Mouse (Mus musculus) kidney, adult 11 months (tissue): ENCODE results near the gene Afdn.
"Not testable (repeated sequence)": the region's sequence is repeated elsewhere in the genome, so short reads cannot be mapped to it uniquely, and the experiment has no call there.

Source experiments
- DNase-seq: peaks from one replicate; pipeline ENCODE4 v3.0.0; 2022

Afdn gene

DNA sequence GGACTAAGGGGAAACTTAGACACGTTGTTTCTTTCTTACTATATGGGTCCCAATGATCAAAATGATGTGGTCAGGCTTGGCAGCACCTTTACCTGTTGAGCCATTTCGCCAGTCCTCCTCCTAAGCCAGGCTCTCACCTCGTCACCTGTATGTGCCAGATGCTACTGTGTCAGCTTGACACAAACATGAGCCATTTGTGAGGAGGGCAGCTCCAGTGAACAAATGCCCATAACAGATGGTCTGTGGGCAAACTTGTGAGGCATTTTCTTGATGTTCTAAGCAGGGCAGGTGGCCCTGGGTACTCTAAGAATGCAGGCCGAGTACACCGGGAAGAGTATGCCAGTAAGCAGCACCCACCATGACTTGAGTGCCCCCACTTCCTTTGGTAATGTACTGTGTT lies 21.6 kb downstream of the Afdn start:
- DNase-seq = no peak

DNA sequence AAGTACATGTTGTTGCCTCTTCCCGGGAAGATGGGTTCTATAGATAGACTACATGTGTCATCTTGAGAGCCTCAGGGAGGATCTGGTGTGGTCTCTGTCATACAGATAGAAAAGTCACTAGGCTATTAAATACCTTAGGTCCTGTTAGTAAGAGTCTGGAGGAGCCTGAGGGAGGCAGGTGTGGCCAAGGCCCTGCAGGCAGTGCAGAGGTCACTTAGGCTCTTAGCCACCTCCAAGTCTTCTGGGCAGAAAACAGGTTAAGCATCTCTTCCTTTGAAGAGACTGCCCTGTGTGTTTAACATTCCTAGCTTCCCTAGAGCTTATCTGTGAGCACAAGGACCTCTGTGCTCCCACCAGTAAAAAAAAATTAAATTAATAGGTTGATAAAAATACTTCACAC lies 23.1 kb downstream of the Afdn start:
- DNase-seq = no peak

DNA sequence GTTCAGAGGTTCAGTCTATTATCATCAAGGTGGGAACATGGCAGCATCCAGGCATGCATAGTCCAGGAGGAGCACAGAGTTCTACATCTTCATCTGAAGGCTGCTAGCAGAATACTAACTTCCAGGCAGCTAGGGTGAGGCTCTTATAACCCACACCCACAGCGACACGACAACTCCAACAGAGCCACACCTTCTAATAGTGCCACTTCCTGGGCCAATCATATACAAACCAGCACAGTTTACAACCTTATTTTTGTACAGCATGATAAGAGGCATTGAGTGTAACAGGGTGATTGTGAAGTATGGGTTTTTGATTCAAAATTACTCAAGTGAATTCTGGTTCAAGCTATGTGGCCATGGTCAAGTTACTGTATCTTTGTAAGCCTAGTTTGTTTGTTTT lies 29.7 kb downstream of the Afdn start:
- DNase-seq = not testable (repeated sequence)

DNA sequence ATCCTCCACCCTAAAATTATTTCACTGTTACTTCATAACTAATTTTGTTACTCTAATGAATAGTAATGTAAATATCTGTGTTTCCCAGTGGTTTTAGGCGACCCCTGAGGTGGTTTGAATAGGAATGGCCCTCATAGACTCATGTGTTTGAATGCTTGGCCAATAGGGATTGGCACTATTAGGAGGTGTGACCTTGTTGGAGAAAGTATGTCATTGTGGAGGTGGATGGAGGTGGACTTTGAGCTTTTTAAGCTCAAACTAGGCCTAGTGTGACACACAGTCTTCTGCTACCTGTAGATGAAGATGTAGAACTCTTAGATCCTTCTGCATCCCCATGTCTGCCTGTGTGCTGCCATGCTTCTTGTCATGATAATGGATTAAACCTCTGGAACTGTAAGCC lies 37.4 kb downstream of the Afdn start:
- DNase-seq = no peak

DNA sequence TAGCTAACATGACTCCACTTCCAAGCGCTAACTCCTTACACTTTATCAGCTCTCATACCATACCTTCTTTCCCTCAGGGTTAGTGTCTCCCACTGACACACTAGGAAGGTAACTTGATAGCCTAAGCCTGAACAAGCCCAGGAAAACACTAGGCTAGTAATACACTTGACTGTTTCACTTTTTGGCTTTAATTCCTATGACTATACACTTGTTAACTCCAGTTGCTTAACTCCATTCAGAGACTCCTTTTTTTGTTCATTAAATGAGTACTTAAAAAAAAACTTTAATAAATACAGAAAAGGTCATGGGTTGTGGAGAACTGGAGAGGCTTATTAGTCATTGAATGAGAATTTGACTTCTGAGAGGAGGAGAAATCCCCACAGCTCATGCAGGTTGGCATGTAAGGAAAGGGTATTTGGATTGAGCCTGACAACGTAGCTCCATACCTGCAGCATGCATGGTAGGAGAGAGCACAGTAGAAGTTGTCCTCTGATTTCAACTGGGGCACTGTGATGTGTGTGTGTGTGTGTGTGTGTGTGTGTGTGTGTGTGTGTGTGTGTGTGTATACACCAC lies 42.6 kb downstream of the Afdn start:
- no peak for DNase-seq

GRCm38 (mm10) chr17:13806016-13806415 lies 45.7 kb downstream of the Afdn start:
- DNase-seq = no peak

- DNase-seq = no peak
Observed at GRCm38 (mm10) chr17:13817789-13818188, 57.5 kb downstream of the Afdn start.

DNA sequence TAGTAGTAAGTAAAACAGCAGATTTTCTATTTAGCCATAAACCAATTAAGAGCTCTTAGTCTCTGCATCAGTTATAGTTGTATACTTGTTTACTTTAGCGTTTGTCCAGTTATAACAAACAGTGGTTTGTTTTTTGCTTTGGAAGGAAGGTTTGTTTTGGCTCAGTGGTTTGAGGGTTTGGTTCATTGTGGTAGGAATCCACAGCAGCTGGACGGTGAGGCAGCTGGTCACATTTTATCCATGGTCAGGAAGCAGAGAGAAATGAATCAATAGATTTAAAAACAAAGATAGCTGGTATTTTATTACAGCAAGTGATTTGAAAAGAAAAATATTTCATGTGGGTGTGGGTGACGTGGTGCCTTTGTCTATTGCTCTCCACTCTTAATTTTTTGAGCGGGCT lies 59.0 kb downstream of the Afdn start:
- DNase-seq = no peak

DNA sequence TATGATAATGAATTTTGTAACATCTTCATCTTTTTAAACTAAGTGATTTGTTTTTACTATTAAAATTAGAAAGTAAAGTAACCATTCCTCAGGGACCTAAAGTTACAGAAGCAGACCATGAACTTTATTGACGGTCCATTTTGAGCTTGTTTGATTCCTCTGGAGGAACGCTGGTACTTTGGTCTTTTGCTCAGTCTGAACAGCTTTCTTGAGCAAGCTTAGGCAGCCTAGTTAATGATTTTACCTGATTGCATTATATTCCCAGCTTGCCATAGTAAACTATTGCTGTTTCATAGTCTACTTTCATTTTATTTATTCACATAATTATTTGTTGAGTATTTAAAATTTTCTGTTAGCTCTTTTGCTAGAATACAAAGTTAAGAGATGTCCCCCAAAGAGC lies 60.3 kb downstream of the Afdn start:
- no peak for DNase-seq

GRCm38 (mm10) chr17:13825421-13825820 lies 65.1 kb downstream of the Afdn start:
- DNase-seq = no peak

GRCm38 (mm10) chr17:13830234-13830633 lies 69.9 kb downstream of the Afdn start:
- DNase-seq = no peak

DNA sequence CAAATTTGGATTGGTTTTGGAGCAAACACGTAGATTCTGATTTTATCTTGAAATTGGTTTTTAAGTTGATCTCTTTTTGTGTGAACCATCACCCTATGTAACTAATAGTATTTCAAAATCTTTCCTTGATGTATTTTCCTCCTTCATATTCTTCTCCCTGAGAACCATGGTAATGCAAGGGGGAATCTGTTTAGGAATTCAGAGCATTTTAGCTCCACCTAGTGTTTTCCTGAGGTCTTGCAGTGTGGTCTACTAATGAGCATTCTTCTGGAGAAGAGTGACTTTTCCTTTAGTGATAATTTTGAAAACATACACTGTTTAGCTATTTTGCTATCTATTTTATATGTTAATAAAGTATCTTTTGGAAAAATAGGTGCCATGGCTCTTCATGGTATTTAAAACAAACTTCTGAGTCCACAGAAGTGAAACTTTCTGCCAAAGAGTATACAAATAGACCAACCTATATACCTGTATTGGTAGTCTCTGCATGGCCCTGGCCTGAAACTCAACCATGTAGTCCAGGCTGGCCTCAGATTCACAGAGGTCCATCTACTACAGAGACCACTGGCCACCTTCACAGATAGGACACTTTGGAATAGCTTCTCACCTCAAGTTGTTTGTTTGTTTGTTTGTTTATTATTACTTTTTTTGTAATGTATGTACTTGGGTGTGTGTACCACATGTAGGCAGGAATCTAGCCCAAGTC lies 70.5 kb downstream of the Afdn start:
- no peak for DNase-seq

GRCm38 (mm10) chr17:13835876-13836275 lies 75.5 kb downstream of the Afdn start:
- no peak for DNase-seq

GRCm38 (mm10) chr17:13850175-13850574 lies 89.8 kb downstream of the Afdn start:
- no peak for DNase-seq

DNA sequence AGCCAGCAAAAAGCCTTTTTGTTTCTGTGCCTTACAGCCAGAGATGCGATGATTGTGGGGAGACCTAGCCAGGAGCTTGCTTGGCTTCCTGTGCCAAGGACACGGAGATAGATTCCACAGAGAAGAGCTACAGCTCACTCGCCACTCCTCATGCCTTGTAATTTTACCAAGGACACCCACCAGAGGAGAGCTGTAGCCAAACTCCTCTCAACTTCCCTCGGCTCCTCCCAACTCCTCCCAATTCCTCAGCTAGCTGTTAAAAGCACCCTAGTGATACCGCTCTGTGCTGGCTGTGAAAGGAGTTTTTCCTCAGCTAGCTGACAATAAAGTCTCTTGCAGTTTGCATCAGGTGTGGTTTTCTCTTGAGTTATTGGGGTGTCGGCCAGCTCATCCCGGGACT lies 93.5 kb downstream of the Afdn start:
- not testable (repeated sequence) for DNase-seq

DNA sequence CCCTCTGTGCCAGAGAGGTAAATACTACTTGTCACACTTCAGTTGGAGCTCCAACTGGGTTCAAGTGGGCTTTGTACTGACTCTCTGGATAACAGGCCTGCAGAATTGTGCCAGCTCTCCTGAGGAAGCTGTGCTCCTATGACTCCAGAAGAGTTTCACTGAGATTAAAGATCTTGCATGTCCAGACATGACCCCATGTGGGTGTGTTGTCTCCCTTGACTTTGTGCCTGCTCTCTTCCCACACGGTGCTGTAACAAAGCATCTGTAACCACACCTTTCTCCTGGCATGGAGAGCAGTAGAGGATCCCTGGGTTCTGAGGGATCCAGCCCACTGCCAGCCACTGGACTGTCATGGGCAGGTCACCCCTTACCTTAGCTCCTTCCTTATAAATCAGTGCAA lies 95.1 kb downstream of the Afdn start:
- no peak for DNase-seq

DNA sequence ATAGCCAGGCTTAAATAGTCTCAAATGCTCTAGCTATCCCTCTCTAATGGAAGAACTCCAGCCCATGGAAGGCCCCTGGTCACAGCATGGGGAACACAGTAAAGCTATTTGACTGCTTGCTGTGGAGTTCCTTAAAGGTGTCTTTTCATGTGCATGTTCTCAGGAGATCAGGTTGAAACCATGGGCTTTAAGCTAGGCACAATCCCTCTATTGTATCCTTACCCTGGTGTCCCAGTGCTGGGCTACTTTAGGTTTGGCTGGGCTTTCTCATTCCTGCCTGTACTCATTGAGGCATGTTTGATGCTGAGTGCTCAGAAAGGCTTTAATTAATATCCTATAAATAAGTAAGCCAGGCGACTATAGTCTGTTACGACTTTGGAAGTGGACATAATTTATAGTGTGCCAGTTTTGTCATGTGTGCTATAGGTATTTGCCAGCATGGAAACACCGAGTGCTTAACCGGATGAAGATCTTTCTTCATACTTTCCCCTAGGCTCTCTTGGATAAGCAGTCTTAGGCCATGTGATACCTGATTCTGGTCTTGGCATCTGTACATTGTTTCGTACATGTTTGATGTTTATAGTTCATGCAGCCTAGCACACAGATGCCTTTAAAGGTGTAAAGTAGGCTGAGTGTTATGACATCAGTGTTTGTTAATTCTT lies 96.2 kb downstream of the Afdn start:
- no peak for DNase-seq

DNA sequence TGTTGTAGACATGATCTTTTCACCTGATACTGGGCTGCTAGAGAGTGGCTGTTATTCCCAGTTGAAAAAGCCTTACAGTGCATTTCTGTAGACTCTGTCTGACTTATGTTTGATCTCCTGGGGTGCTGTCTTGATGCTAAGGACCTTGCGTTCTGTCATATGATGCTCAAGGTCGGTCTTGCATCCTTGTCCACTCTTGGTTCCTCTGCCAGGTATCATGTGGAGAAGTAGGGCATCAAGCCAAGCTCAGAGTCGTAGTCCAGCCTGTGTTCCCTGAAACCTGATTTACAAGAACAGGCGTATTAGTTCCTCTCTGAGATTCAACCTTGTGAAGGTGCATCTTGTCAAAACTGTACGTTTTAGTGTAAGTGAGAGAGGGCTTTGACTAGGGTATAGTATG lies 105.0 kb downstream of the Afdn start:
- peak; percentile 32 for DNase-seq

GRCm38 (mm10) chr17:13866951-13867351 lies 106.6 kb downstream of the Afdn start:
- no peak for DNase-seq

DNA sequence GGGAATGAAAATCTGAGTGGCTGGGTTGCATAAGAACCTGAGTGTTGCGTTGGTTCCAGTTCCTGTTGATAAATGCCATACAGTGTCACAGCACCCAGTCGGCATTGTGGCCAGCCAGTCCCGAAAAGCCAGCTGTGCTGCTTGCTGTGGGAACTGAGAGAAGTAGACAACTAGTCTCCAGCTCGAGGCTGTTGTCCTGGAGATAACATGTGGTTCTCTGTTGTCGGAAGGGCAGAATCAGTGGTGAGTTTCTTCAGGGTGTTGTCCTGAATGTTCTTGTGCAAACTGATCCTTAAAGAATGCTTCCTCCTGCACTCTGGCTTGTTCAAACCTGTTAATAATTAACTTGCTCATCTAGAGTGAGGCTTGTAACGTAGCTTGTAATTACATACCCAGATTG lies 107.1 kb downstream of the Afdn start:
- peak; percentile 64 for DNase-seq

GRCm38 (mm10) chr17:13870236-13870635 lies 109.9 kb downstream of the Afdn start:
- no peak for DNase-seq

DNA sequence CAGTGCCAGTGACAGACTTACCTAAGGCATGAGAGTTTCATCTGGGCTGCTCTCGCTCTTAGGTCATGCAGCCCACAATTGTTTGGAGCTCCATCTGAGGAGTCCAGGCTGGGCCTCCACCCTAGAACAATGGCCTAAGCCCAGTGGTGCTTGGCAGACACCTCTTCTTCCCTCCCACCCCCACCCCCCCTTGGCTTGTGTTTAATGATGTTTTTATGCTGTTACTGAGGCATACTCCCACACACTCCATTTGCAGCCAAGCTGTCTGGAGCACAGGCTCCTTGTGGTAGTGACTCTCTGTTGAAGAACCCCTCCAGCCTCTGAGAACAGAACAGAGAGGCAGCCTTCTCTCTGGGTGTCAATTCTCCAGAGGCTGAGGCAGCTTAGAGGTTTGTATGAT lies 113.9 kb downstream of the Afdn start:
- no peak for DNase-seq

DNA sequence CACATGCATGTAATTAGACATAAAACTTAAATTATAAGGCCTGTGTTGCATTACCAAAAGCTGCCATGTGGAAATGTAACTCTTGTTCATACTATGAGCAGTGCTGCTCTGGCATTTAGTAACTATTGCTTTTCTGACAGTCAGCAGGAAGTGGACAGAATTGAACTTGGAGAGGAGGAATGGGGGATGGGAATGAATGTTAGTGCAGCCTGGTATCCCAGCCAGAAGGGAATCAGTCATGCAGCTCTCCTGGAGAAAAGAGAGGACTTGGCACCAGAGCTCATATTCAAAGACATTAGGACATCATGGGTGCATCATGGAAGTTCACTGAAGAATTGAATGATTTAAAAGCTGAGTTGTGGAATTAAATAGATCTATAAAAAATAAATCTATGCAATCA lies 117.1 kb downstream of the Afdn start:
- DNase-seq = peak; percentile 25

GRCm38 (mm10) chr17:13879731-13880130 lies 119.4 kb downstream of the Afdn start:
- no peak for DNase-seq

GRCm38 (mm10) chr17:13883540-13883939 lies 123.2 kb downstream of the Afdn start:
- DNase-seq = no peak
